Mouse (Mus musculus) spleen, adult 2 months (tissue): Measurements from ENCODE around the gene Wwox. TPM values are rescaled to one million over a fixed set of nuclear protein-coding genes. Genes with fewer than 3 reads are reported as not detected.

Source experiments
- DNase-seq, 2 experiments: peaks; one replicate each; pipeline versions ENCODE4 v3.0.0 to v3.0.0-alpha.2; 2012 to 2021; ENCODE audit warnings: low spot score in 2 of 2, low read depth in 1 of 2
- H3K27ac ChIP-seq: fragments of 200-500 bp; 2 replicates; pipeline ENCODE4 v1.5.1; 2012; ENCODE audit warnings: low read length, inconsistent platforms; ENCODE audit not compliant: insufficient read depth
- H3K27me3 ChIP-seq: fragments of 200-500 bp; 2 replicates; pipeline ENCODE4 v1.6.1; 2012; ENCODE audit warnings: mild to moderate bottlenecking, moderate library complexity, low read length, inconsistent platforms; ENCODE audit not compliant: control insufficient read depth, insufficient read depth
- H3K36me3 ChIP-seq: fragments of 200-500 bp; 2 replicates; pipeline ENCODE4 v1.6.1; 2012; ENCODE audit warnings: mild to moderate bottlenecking, low read length, inconsistent platforms; ENCODE audit not compliant: control insufficient read depth, insufficient read depth
- H3K4me1 ChIP-seq: fragments of 200-500 bp; 2 replicates; pipeline ENCODE4 v1.6.1; 2011; ENCODE audit warnings: inconsistent platforms; ENCODE audit not compliant: control insufficient read depth, insufficient read depth, insufficient read length
- H3K4me3 ChIP-seq: fragments of 200-500 bp; 2 replicates; pipeline ENCODE4 v1.5.1; 2011; ENCODE audit warnings: mild to moderate bottlenecking, inconsistent platforms; ENCODE audit not compliant: insufficient read depth, insufficient read length; ENCODE audit errors: extremely low read depth
- CTCF ChIP-seq: fragments of 200-500 bp; IDR thresholded peaks from 2 replicates; pipeline ENCODE4 v1.5.1; 2011; ENCODE audit warnings: mild to moderate bottlenecking, inconsistent platforms; ENCODE audit not compliant: insufficient read depth, insufficient read length, insufficient replicate concordance; ENCODE audit errors: extremely low read depth
- POLR2A ChIP-seq: fragments of 200-500 bp; IDR thresholded peaks from 2 replicates; pipeline ENCODE4 v1.6.1; 2011; ENCODE audit warnings: low read depth, low read length, inconsistent platforms
- WGBS: fragments of 180-500 bp; shearing (Covaris S2); methylation state at CpG from one replicate; pipeline ENCODE4 v1.1.7; 2018; 5-methylcytosine and 5-hydroxymethylcytosine counted together
- polyA plus RNA-seq: library from polyadenylated mRNA; depleted of rRNA; stranded (reverse); fragments of >200 nt; gene quantifications from 2 replicates; pipeline ENCODE4 v1.2.3, GENCODE M21; 2012

Gene Wwox
- polyA plus RNA-seq, 1 experiment = 3.8 TPM

GRCm38 (mm10) chr8:115290224-115290623 lies 850.8 kb downstream of the Wwox start:
- Histone ChIP-seq H3K4me3 (no peak overlapping the region), H3K27me3 (no peaks in the 10 kb centered on the region), H3K4me1 (no peaks in the 10 kb centered on the region), H3K27ac (no peak overlapping the region), H3K36me3 (no peaks in the 10 kb centered on the region)
- TF ChIP-seq CTCF (no peak), POLR2A (no peak)
- no peak for DNase-seq
- WGBS = 87% methylated on average over 8 of the region's 8 CpGs

GRCm38 (mm10) chr8:115296760-115297159 lies 857.3 kb downstream of the Wwox start:
- no peaks in the 10 kb centered on the region for H3K36me3 ChIP-seq
- no peak for DNase-seq
- H3K27me3 ChIP-seq = no peaks in the 10 kb centered on the region
- no peak overlapping the region for H3K27ac ChIP-seq
- no peak overlapping the region for H3K4me3 ChIP-seq
- no peaks in the 10 kb centered on the region for H3K4me1 ChIP-seq
- 91% methylated on average over 9 of the region's 9 CpGs for WGBS
- TF ChIP-seq CTCF = no peak
- no peak for TF ChIP-seq POLR2A

GRCm38 (mm10) chr8:115302484-115302883 lies 863.0 kb downstream of the Wwox start:
- DNase-seq = no peak
- Histone ChIP-seq H3K4me3 (no peak overlapping the region), H3K27me3 (no peaks in the 10 kb centered on the region), H3K27ac (no peak overlapping the region), H3K4me1 (no peaks in the 10 kb centered on the region), H3K36me3 (no peaks in the 10 kb centered on the region)
- WGBS = 90% methylated on average over 7 of the region's 7 CpGs
- no peak for TF ChIP-seq POLR2A
- no peak for TF ChIP-seq CTCF

- no peak for DNase-seq
- no peak overlapping the region for H3K4me3 ChIP-seq
- no peaks in the 10 kb centered on the region for H3K36me3 ChIP-seq
- WGBS = 23% methylated on average over 4 of the region's 4 CpGs
- TF ChIP-seq CTCF (no peak), POLR2A (no peak)
- H3K4me1 ChIP-seq = no peaks in the 10 kb centered on the region
- no peak overlapping the region for H3K27ac ChIP-seq
- H3K27me3 ChIP-seq = no peaks in the 10 kb centered on the region
Measured at GRCm38 (mm10) chr8:115307412-115307811, 868.0 kb downstream of the Wwox start.

GRCm38 (mm10) chr8:115311003-115311402 lies 871.5 kb downstream of the Wwox start:
- Histone ChIP-seq H3K36me3 (no peaks in the 10 kb centered on the region), H3K27me3 (no peaks in the 10 kb centered on the region), H3K4me3 (no peak overlapping the region), H3K4me1 (no peaks in the 10 kb centered on the region), H3K27ac (no peak overlapping the region)
- no peak for DNase-seq
- 94% methylated on average over 6 of the region's 6 CpGs for WGBS
- TF ChIP-seq POLR2A = no peak
- TF ChIP-seq CTCF = no peak

GRCm38 (mm10) chr8:115312371-115312770 lies 872.9 kb downstream of the Wwox start:
- 61% methylated on average over 2 of the region's 2 CpGs for WGBS
- Histone ChIP-seq H3K27me3 (no peaks in the 10 kb centered on the region), H3K27ac (no peak overlapping the region), H3K4me1 (no peaks in the 10 kb centered on the region), H3K36me3 (no peaks in the 10 kb centered on the region), H3K4me3 (no peak overlapping the region)
- TF ChIP-seq CTCF (no peak), POLR2A (no peak)
- no peak for DNase-seq

- TF ChIP-seq CTCF = no peak
- no peak for TF ChIP-seq POLR2A
- H3K4me3 ChIP-seq = no peak overlapping the region
- 82% methylated on average over 5 of the region's 5 CpGs for WGBS
- DNase-seq = no peak
- no peaks in the 10 kb centered on the region for H3K4me1 ChIP-seq
- no peak overlapping the region for H3K27ac ChIP-seq
- H3K36me3 ChIP-seq = no peaks in the 10 kb centered on the region
- H3K27me3 ChIP-seq = no peaks in the 10 kb centered on the region
Measured at GRCm38 (mm10) chr8:115322501-115322900, 883.0 kb downstream of the Wwox start.
